Mouse (Mus musculus) brain, embryonic 14.5 days (tissue): ENCODE results near the gene Bdkrb1.

Source experiments
- CTCF ChIP-seq: fragments of 200-500 bp; IDR thresholded peaks from 2 replicates; pipeline ENCODE4 v1.5.1; 2012; ENCODE audit warnings: inconsistent platforms, mild to moderate bottlenecking, moderate library complexity, borderline replicate concordance; ENCODE audit not compliant: insufficient read depth, insufficient read length; ENCODE audit errors: extremely low read depth
- POLR2A ChIP-seq: fragments of 200-500 bp; IDR thresholded peaks from 2 replicates; pipeline ENCODE4 v1.6.1; 2012; ENCODE audit warnings: mild to moderate bottlenecking, inconsistent platforms, borderline replicate concordance; ENCODE audit not compliant: poor library complexity, insufficient read depth, insufficient read length, severe bottlenecking; ENCODE audit errors: extremely low read depth

DNA sequence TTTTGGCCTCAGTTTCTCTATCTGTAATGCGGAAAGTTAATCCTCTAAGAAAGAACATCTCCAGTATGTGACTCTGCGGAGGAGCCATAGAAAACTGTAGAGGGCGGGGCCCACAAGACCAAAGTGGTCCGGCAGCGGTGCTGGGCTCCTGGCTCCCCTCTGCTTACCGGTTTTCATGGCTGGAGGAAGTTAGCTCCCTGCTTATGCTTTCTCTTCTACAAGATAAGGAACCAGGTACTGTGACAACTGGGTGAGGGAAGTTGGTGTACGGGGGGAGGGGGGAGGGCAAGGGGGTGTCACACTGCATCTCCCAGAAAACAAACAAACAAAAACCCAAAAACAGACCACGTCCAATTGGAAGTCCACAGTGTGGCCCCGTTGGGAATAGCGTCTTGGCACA lies 4.4 kb upstream of the Bdkrb1 start:
- no peak for TF ChIP-seq CTCF
- TF ChIP-seq POLR2A, result no peak
